Mouse (Mus musculus) ES-Bruce4 (cell line): ENCODE data around the gene Psmd12.

ENCODE experiments used
- CTCF ChIP-seq: IDR thresholded peaks from one replicate; pipeline ENCODE4 v1.8.1; 2011; ENCODE audit warnings: low read depth, low read length
- EP300 ChIP-seq: IDR thresholded peaks from 2 replicates; pipeline ENCODE4 v1.6.1; 2011; ENCODE audit warnings: low read depth, low read length; ENCODE audit not compliant: insufficient read depth
- POLR2A ChIP-seq: IDR thresholded peaks from one replicate; pipeline ENCODE4 v1.8.1; 2011; ENCODE audit warnings: low read length; ENCODE audit not compliant: insufficient read depth

DNA sequence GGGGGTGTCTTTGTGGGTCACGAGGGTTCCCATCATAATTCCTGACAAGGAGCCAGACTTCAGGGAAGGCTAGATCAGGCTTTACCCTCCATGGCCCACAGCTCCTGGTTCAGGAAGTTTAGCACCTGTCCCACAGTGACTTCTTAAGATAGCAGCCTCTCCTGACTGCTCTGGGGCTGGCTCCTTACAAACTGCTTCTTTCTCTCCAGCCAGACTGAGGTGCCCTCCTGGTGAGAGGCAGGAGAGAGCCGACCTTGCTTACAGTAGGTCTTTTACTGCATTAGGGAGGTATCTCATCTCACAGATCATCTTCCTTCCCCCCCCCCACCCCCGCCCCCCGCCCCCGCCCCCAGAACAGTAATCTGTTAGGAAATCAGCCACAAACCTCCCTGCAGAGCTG lies 53.0 kb downstream of the Psmd12 start:
- no peak for TF ChIP-seq POLR2A
- no peak for TF ChIP-seq CTCF
- 0 out of 2 replicates have a peak, but pooled peaks have one; percentile 20 for TF ChIP-seq EP300
